In genomic region chr4:35963532-35963931, GRCm38 (mm10) we compare ENCODE assay signal across 18 mouse cellular contexts.
"Had no signal": no experiment of that assay in that cellular context is flagged by ENCODE, and none has a peak within 500 bp of the region (broad histone marks: within the 10 kb centered on the region; RNA-seq: fewer than 3 reads in every experiment).

No protein-coding gene starts in this region.

- DNase-seq: liver, embryonic 13.5 days; liver, postnatal 0 days; lung, adult 2 months; lung, postnatal 14 days; lung, postnatal 36 days; right cerebral cortex, postnatal 14 days; thymus, adult 2 months; thymus, postnatal 25 days; thymus, postnatal 4 days had no signal

- H3K4me1 ChIP-seq: liver, embryonic 13.5 days; liver, embryonic 15.5 days; lung, embryonic 15.5 days; megakaryocyte, embryonic 14.5 days; neural tube, embryonic 12.5 days; stomach, embryonic 15.5 days had no signal

- H3K9me3 ChIP-seq: liver, embryonic 13.5 days; liver, embryonic 15.5 days; lung, embryonic 15.5 days; megakaryocyte, embryonic 14.5 days; neural tube, embryonic 12.5 days; stomach, embryonic 15.5 days had no signal

- H3K36me3 ChIP-seq: liver, embryonic 13.5 days; liver, embryonic 15.5 days; lung, embryonic 15.5 days; neural tube, embryonic 12.5 days; stomach, embryonic 15.5 days had no signal

- ATAC-seq: liver, postnatal 0 days; lung, postnatal 0 days; midbrain, embryonic 16.5 days had no signal

- H3K27me3 ChIP-seq: liver, embryonic 13.5 days; liver, embryonic 15.5 days; lung, embryonic 15.5 days; megakaryocyte, embryonic 14.5 days; neural tube, embryonic 12.5 days; stomach, embryonic 15.5 days had no signal

- H3K4me3 ChIP-seq: liver, embryonic 13.5 days; liver, embryonic 15.5 days; lung, embryonic 15.5 days; megakaryocyte, embryonic 14.5 days; neural tube, embryonic 12.5 days; stomach, embryonic 15.5 days had no signal

- H3K9ac ChIP-seq: liver, embryonic 13.5 days; liver, embryonic 15.5 days; liver, postnatal 0 days; lung, embryonic 15.5 days; neural tube, embryonic 12.5 days; stomach, embryonic 15.5 days had no signal

- H3K4me2 ChIP-seq: liver, embryonic 13.5 days; liver, embryonic 15.5 days; lung, embryonic 15.5 days; neural tube, embryonic 12.5 days; stomach, embryonic 15.5 days had no signal

- H3K27ac ChIP-seq: liver, embryonic 13.5 days; liver, embryonic 15.5 days; lung, embryonic 15.5 days; macrophage; neural tube, embryonic 12.5 days; stomach, embryonic 15.5 days; stomach, postnatal 0 days had no signal
